Mouse (Mus musculus): ENCODE data around the gene Dpep1.

DNA sequence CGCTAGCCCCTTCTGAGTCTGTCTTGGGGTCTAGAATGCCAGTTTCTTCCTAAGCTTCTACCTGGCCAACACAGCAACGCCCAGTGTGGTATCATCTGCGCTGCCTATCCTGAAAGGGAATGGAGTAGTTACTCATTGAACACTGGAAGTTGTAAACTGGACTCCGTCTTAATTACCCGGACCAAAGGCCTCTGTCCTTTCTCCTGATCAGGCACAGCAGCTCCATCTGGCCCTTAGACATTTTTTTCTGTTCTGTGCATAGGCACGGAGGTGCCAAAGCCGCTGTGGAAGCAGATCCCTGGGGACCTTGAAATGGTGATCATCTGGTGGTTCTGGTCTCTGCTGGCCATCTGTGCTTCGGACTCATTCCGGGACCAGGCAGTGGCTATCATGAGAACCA lies 7.7 kb downstream of the Dpep1 start:
- TF ChIP-seq ZC3H11A (IDR thresholded peaks at IDR 0.05; ENCODE audit: borderline replicate concordance, low read depth, low read length) (no peak), MAFK (IDR thresholded peaks at IDR 0.05; ENCODE audit: insufficient read depth, low read depth, low read length) (no peak), CHD2 (IDR thresholded peaks at IDR 0.05; ENCODE audit: low read depth, low read length) (no peak)

All from ES-E14 (cell line).